Mouse (Mus musculus) limb, embryonic 12.5 days (tissue): Measurements from ENCODE around the gene Fam160a1. TPM values are rescaled to one million over a fixed set of nuclear protein-coding genes. Genes with fewer than 3 reads are reported as not detected.

Experiments used
- ATAC-seq: fragments of 200-750 bp; cut with Nextera tagmentation; 2 replicates; pipeline ENCODE4 v1.8.0; 2017; ENCODE audit warnings: low read depth, moderate TSS enrichment; ENCODE audit not compliant: insufficient number of reproducible peaks, insufficient read depth, low FRiP score, low TSS enrichment
- H3K27ac ChIP-seq: fragments of 300-500 bp; sonication (generic); 2 replicates; pipeline ENCODE4 v1.5.1; 2016; ENCODE audit warnings: mild to moderate bottlenecking, moderate library complexity
- H3K27me3 ChIP-seq: fragments of 300-500 bp; sonication (generic); 2 replicates; pipeline ENCODE4 v1.6.1; 2016; ENCODE audit warnings: mild to moderate bottlenecking, moderate library complexity
- H3K36me3 ChIP-seq: fragments of 300-500 bp; sonication (generic); 2 replicates; pipeline ENCODE4 v1.6.1; 2016; ENCODE audit warnings: mild to moderate bottlenecking, moderate library complexity
- H3K4me1 ChIP-seq: fragments of 300-500 bp; sonication (generic); replicated peaks from 2 replicates; pipeline ENCODE4 v1.6.1; 2016
- H3K4me2 ChIP-seq: fragments of 300-500 bp; sonication (generic); 2 replicates; pipeline ENCODE4 v1.6.1; 2016; ENCODE audit warnings: mild to moderate bottlenecking, moderate library complexity
- H3K4me3 ChIP-seq: fragments of 300-500 bp; sonication (generic); replicated peaks from 2 replicates; pipeline ENCODE4 v1.5.1; 2016; ENCODE audit warnings: mild to moderate bottlenecking
- H3K9ac ChIP-seq: fragments of 300-500 bp; sonication (generic); replicated peaks from 2 replicates; pipeline ENCODE4 v1.6.1; 2016; ENCODE audit warnings: mild to moderate bottlenecking, moderate library complexity
- H3K9me3 ChIP-seq: fragments of 300-500 bp; sonication (generic); 2 replicates; pipeline ENCODE4 v1.6.1; 2016; ENCODE audit warnings: mild to moderate bottlenecking, moderate library complexity
- WGBS: fragments of 180-500 bp; shearing (Covaris S2); methylation state at CpG from one replicate; pipeline ENCODE4 v1.1.7; 2016; 5-methylcytosine and 5-hydroxymethylcytosine counted together
- polyA plus RNA-seq: library from polyadenylated mRNA; unstranded; fragments of >200 nt; fragmentation: Nextera tagmentation; extraction: Ambion mirVana; gene quantifications from 2 replicates; pipeline ENCODE4 v1.2.1, GENCODE M21; 2016

Gene Fam160a1
- polyA plus RNA-seq, 1 experiment from 2014 or later = 2.3 TPM

- no peaks in the 10 kb centered on the region for H3K36me3 ChIP-seq
- no peak overlapping the region for H3K4me3 ChIP-seq
- no peaks in the 10 kb centered on the region for H3K4me1 ChIP-seq
- WGBS = 40% methylated on average over 7 of the region's 7 CpGs
- H3K9ac ChIP-seq = no peak overlapping the region
- no peak overlapping the region for H3K27ac ChIP-seq
- no peak overlapping the region for H3K4me2 ChIP-seq
- H3K27me3 ChIP-seq = no peaks in the 10 kb centered on the region
- no peak for ATAC-seq
- no peaks in the 10 kb centered on the region for H3K9me3 ChIP-seq
These were observed 109.7 kb downstream of the Fam160a1 start for GRCm38 (mm10) chr3:85707421-85707820.

GRCm38 (mm10) chr3:85703141-85703882 is 113.8 kb downstream of the Fam160a1 start:
- WGBS = 69% methylated on average over 6 of the region's 6 CpGs

GRCm38 (mm10) chr3:85698496-85698895 is 118.6 kb downstream of the Fam160a1 start:
- Histone ChIP-seq H3K27ac (no peak overlapping the region), H3K4me3 (no peak overlapping the region), H3K9ac (no peak overlapping the region), H3K4me1 (no peaks in the 10 kb centered on the region), H3K36me3 (no peaks in the 10 kb centered on the region), H3K9me3 (no peaks in the 10 kb centered on the region), H3K27me3 (peaks cover 4% of the 10 kb centered on the region; the same call in 1 of the 2 replicates), H3K4me2 (no peak overlapping the region)
- WGBS = 90% methylated on average over 4 of the region's 4 CpGs
- ATAC-seq = no peak

More at GRCm38 (mm10) chr3:85703141-85703882, 113.8 kb downstream of the Fam160a1 start:
- Histone ChIP-seq H3K4me1 (no peaks in the 10 kb centered on the region), H3K9me3 (no peaks in the 10 kb centered on the region), H3K27ac (no peak overlapping the region), H3K4me3 (no peak overlapping the region), H3K4me2 (no peak overlapping the region), H3K36me3 (no peaks in the 10 kb centered on the region), H3K9ac (no peak overlapping the region), H3K27me3 (0 out of 2 replicates have a peak, but pooled peaks cover 4% of the 10 kb centered on the region)
- no peak for ATAC-seq

GRCm38 (mm10) chr3:85695056-85695455 is 122.0 kb downstream of the Fam160a1 start:
- no peaks in the 10 kb centered on the region for H3K36me3 ChIP-seq
- H3K27ac ChIP-seq = no peak overlapping the region
- H3K4me2 ChIP-seq = no peak overlapping the region
- no peak overlapping the region for H3K4me3 ChIP-seq
- WGBS = 86% methylated on average over 3 of the region's 3 CpGs
- H3K9ac ChIP-seq = no peak overlapping the region
- H3K9me3 ChIP-seq = no peaks in the 10 kb centered on the region
- H3K4me1 ChIP-seq = no peaks in the 10 kb centered on the region; the same call in 1 of the 2 replicates
- peaks cover 10% of the 10 kb centered on the region; the same call in 1 of the 2 replicates for H3K27me3 ChIP-seq
- ATAC-seq = no peak

GRCm38 (mm10) chr3:85693013-85693412 is 124.1 kb downstream of the Fam160a1 start:
- Histone ChIP-seq H3K36me3 (no peaks in the 10 kb centered on the region), H3K9ac (no peak overlapping the region), H3K27ac (no peak overlapping the region), H3K9me3 (no peaks in the 10 kb centered on the region), H3K4me1 (no peaks in the 10 kb centered on the region; the same call in 1 of the 2 replicates), H3K4me3 (no peak overlapping the region), H3K27me3 (peaks cover 6% of the 10 kb centered on the region; the same call in 1 of the 2 replicates), H3K4me2 (no peak overlapping the region)
- no peak for ATAC-seq
- WGBS = 40% methylated on average over 3 of the region's 3 CpGs

GRCm38 (mm10) chr3:85691134-85691533 is 126.0 kb downstream of the Fam160a1 start:
- peaks cover 6% of the 10 kb centered on the region; the same call in 1 of the 2 replicates for H3K27me3 ChIP-seq
- H3K9ac ChIP-seq = no peak overlapping the region
- H3K4me1 ChIP-seq = no peaks in the 10 kb centered on the region; the same call in 1 of the 2 replicates
- no peaks in the 10 kb centered on the region for H3K9me3 ChIP-seq
- ATAC-seq = no peak
- no peak overlapping the region for H3K4me2 ChIP-seq
- no peak overlapping the region for H3K27ac ChIP-seq
- H3K4me3 ChIP-seq = no peak overlapping the region
- H3K36me3 ChIP-seq = no peaks in the 10 kb centered on the region
- WGBS = 60% methylated on average over 4 of the region's 4 CpGs

GRCm38 (mm10) chr3:85688341-85688740 is 128.8 kb downstream of the Fam160a1 start:
- no peaks in the 10 kb centered on the region for H3K36me3 ChIP-seq
- H3K4me2 ChIP-seq = no peak overlapping the region
- WGBS = 93% methylated on average over 14 of the region's 14 CpGs
- no peaks in the 10 kb centered on the region; the same call in 1 of the 2 replicates for H3K4me1 ChIP-seq
- ATAC-seq = no peak
- no peaks in the 10 kb centered on the region for H3K9me3 ChIP-seq
- H3K4me3 ChIP-seq = no peak overlapping the region
- no peak overlapping the region for H3K9ac ChIP-seq
- H3K27me3 ChIP-seq = peaks cover 6% of the 10 kb centered on the region; the same call in 1 of the 2 replicates
- H3K27ac ChIP-seq = no peak overlapping the region

GRCm38 (mm10) chr3:85685271-85685670 is 131.8 kb downstream of the Fam160a1 start:
- no peak for ATAC-seq
- WGBS = 87% methylated on average over 8 of the region's 8 CpGs
- Histone ChIP-seq H3K9ac (no peak overlapping the region), H3K4me1 (no peaks in the 10 kb centered on the region; the same call in 1 of the 2 replicates), H3K27me3 (peaks cover 3% of the 10 kb centered on the region; the same call in 1 of the 2 replicates), H3K36me3 (no peaks in the 10 kb centered on the region), H3K4me2 (no peak overlapping the region), H3K27ac (no peak overlapping the region), H3K9me3 (no peaks in the 10 kb centered on the region), H3K4me3 (no peak overlapping the region)

- Histone ChIP-seq H3K9ac (no peak overlapping the region), H3K4me1 (no peaks in the 10 kb centered on the region; the same call in 1 of the 2 replicates), H3K4me2 (no peak overlapping the region), H3K4me3 (no peak overlapping the region), H3K36me3 (no peaks in the 10 kb centered on the region), H3K27ac (no peak overlapping the region), H3K9me3 (no peaks in the 10 kb centered on the region), H3K27me3 (0 out of 2 replicates have a peak, but pooled peaks cover 3% of the 10 kb centered on the region)
- no peak for ATAC-seq
- WGBS = 86% methylated on average over 5 of the region's 5 CpGs
These were observed 133.5 kb downstream of the Fam160a1 start for GRCm38 (mm10) chr3:85683618-85684017.

GRCm38 (mm10) chr3:85681136-85681535 is 136.0 kb downstream of the Fam160a1 start:
- Histone ChIP-seq H3K27me3 (peaks cover 7% of the 10 kb centered on the region; the same call in 1 of the 2 replicates), H3K4me2 (no peak overlapping the region), H3K36me3 (no peaks in the 10 kb centered on the region), H3K9ac (no peak overlapping the region), H3K4me1 (no peaks in the 10 kb centered on the region; the same call in 1 of the 2 replicates), H3K9me3 (no peaks in the 10 kb centered on the region), H3K27ac (no peak overlapping the region), H3K4me3 (no peak overlapping the region)
- no peak for ATAC-seq
- WGBS = 80% methylated on average over 7 of the region's 7 CpGs

- Histone ChIP-seq H3K36me3 (no peaks in the 10 kb centered on the region), H3K27ac (no peak overlapping the region), H3K4me3 (no peak overlapping the region), H3K27me3 (peaks cover 7% of the 10 kb centered on the region; the same call in 1 of the 2 replicates), H3K9ac (no peak overlapping the region), H3K4me1 (no peaks in the 10 kb centered on the region; the same call in 1 of the 2 replicates), H3K9me3 (no peaks in the 10 kb centered on the region), H3K4me2 (no peak overlapping the region)
- 88% methylated on average over 5 of the region's 5 CpGs for WGBS
- no peak for ATAC-seq
These were observed 137.1 kb downstream of the Fam160a1 start for GRCm38 (mm10) chr3:85679960-85680359.
